Mouse (Mus musculus): Measurements from ENCODE around the gene Dspp.
A peak's percentile ranks its signal among the peaks of the same experiment; 100 is the strongest.

The Dspp gene

GRCm38 (mm10) chr5:104170412-104170811, at the start of gene Dspp:
TSS of gene Dspp (plus strand) at chr5:104170712.
- DNase-seq = no peak

- DNase-seq = no peak
These were observed 46.4 kb upstream of the Dspp start for GRCm38 (mm10) chr5:104124016-104124658.

DNA sequence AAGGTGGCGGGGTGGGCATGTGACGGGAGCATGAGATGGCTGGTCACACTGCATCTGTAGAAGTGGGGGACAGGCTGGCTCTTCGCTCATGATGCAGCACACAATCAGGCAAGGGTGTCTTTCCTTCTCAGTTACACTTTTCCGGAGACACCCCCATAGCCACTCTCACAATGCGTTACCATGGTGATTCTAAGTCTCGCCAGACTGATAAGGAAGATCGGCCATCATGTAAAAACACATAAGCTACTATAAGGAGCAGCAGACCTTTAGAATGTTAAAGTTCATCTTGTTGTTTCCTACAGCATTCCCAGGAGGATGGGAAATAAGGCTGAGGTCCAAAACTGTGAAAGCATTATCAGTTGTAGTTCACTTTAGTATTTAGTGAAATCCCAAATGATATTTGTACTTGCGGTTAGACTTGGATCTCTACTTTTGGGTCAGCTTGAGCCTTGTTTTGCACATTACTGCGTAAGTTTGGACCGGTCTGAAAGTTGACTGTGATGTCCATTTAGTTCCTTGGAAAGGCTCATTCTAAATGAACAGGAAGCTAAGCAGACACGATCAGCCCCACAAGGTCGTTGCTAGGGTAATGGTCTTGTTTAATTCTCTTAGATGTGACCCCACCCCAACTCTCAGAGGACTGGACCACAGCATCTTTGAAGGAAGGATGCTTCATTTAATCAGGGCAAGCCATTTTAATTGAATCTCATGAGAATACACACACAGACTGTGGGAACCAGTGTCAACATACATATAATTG, 43.8 kb upstream of the Dspp start:
- no peak for DNase-seq

- DNase-seq = no peak
These were observed 43.2 kb upstream of the Dspp start for GRCm38 (mm10) chr5:104127351-104127750.

DNA sequence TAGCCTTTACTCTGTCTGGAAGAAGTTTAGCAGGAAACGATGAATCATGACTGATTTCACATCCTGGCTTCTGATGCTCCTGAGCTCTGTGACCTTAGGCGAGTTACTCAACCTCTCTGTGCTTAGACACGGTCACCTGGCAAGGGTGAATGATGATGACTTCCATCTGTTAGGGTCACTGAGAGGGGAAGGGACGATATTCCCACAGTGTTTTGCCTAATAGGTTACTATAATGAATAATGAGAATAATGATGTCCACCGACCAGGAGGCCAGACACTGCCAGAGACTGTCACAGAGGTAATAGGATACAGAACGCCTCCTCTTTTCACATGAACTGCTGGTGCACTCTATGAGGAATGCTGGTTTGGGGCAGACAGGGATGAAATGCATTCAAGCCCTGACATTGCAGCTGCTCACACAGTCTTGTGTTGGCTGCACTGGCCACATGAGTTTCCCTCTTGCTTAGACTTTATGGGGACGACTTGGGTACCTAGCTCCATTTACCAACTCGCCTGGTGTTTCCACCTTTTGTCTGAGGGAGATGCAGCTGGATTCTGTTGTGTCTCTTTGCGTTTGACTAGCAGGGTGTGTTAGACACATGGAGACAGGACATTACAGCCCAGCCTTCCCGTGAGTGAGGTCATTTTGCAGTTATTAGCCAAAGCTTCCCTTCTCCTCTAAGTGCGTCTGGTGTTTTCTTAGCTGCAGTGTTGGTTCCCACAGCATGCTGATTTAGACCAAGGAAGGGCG, 42.1 kb upstream of the Dspp start:
- no peak for DNase-seq

- DNase-seq = no peak
These were observed 39.6 kb upstream of the Dspp start for GRCm38 (mm10) chr5:104130891-104131290.

GRCm38 (mm10) chr5:104131544-104131943, 39.0 kb upstream of the Dspp start:
- DNase-seq = no peak

- DNase-seq = no peak
These were observed 36.8 kb upstream of the Dspp start for GRCm38 (mm10) chr5:104133752-104134151.

DNA sequence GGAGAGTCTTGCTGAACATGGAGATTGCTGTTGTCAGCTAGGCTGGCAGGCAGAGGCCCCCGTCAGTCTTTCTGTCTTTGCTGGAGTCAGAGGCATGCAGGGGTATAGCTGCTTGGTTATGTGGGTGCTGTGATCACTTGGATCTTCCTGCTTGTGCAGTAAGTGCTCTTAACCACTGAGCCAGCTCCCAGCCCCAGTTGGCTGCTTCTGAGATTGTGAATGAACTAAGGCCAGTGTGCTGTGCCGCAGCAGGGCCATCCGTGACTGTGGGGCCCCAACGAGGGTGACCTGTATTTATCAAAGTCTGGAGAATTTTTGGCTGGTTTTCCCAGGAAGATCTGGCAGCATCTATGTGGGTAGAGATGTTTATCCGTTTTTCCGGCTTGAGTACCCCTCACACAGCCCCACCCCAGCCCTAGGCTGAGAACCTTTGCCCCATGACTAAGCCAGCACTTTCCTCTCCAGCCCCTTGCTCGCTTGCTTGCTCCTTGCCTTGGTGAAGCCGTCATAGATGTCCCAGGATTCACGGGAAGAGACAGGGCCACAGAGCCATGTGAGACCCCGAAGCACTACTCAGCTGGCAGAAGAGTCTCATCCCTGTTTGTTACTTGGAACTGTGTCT, 32.5 kb upstream of the Dspp start:
- DNase-seq = no peak

DNA sequence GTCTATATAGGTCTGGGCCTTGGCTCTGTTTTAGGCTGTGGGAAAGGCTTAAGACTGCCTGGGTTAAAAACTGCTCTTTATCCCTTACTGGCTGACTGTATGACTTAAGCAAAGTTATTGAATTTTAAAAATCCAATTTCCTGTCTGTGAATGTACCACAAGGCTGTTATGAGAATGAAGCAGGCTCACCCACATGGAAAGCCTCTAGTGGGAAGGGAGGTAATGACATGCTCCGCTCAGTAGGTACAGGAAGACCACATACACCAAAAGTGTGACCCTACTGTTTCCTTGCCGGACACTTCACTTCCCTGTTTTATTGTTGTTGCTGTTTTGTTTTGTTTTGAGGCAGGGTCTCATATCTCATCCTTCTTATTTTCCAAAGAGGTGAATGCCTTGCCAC, 29.4 kb upstream of the Dspp start:
- no peak for DNase-seq

- no peak for DNase-seq
These were observed 26.5 kb upstream of the Dspp start for GRCm38 (mm10) chr5:104144057-104144456.

- DNase-seq = no peak
These were observed 21.2 kb upstream of the Dspp start for GRCm38 (mm10) chr5:104149349-104149748.

GRCm38 (mm10) chr5:104150196-104150595, 20.3 kb upstream of the Dspp start:
- no peak for DNase-seq

GRCm38 (mm10) chr5:104157701-104158100, 12.8 kb upstream of the Dspp start:
- no peak for DNase-seq

DNA sequence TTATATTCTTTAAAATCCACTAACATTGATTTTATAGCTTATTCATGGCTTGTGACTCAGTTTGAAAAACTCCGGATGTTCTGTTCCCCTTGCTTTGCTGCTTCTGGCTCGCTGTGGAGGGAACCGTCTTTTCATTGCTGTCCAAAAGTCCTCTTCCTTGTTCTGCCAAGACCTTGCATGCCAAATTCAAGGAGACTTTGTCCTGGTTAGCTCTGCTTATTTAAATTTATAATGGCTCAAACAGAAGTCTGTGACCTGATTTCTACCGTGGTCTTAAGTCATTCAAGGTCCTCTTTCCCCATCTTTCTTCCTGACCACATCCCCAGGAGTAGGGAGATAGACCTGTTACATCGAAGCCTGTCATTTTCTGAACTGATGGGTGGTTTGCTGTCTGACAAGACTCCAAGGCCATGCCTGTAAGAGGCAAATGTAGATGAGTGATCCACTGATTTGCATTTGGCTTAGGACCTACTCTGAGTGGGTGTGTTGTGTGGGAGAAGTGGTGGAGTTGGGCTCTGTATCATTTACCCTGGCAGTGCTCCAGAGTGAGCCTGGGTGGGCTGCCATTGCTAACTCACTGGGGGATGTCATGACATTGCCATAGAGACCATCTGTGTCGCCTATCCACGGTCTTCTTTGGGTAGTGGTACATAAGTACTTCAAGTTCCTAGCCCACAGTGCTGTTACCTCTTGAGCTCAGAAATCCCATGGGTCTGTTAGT, 12.0 kb upstream of the Dspp start:
- peak; percentile 9 for DNase-seq

- DNase-seq = no peak
These were observed 9.9 kb upstream of the Dspp start for GRCm38 (mm10) chr5:104160581-104160980.

DNA sequence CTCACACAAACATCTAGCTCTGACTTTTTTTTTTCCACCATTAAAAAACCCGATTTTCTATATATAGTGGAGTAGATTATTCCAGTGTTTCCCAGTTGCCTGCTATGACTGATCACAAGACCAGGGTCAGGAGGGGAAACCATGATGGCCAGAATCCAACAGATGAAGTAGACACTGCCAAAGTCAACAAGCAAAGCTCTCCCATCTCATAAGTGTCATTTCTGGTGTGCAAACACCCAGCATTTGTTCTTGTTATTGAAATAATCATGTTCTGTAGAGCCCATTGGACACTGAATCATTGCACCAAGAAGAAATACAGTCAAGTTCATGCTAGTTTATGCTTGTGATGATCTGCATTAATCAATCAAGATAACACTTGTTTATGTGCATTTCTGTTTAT, 9.1 kb upstream of the Dspp start:
- no peak for DNase-seq

DNA sequence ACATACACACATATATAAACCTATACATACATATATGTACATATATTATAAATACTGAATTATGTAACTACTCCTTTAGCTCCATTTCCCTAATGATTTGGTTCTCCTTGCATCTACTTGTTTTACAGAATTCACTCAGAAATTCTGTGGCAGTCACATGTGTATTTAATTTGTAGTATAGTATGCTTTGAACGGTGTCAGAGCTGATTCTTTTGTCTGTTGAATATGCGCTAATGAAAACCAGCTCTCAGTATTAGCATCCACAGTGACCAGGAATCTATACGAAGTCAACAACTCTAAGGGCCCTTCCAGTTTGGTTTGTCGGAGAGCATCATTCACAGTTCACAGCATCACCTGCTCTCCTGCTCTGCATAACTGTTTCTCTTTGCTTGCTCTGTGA, 7.0 kb upstream of the Dspp start:
- no peak for DNase-seq

DNA sequence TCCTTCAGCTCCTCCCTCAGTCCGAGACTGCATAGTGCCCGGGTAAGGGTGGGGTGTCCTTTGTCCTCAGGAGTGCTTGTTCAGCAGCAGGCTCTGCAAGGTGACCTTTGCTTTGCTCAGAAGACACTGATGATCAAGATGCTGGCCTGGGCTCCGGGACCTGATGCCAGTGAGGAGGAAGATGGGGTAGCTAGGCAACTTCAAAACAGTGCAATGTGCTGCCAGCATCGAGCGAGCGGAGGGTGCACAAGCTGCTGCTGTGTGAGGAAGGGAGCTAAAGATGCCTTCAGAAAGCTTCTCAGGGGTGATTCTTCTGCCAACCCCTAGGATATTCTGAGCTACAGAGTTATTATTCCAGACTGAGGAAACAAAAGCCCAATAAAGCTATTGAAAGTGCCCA, 2.6 kb downstream of the Dspp start:
- DNase-seq = peak; percentile 49

DNA sequence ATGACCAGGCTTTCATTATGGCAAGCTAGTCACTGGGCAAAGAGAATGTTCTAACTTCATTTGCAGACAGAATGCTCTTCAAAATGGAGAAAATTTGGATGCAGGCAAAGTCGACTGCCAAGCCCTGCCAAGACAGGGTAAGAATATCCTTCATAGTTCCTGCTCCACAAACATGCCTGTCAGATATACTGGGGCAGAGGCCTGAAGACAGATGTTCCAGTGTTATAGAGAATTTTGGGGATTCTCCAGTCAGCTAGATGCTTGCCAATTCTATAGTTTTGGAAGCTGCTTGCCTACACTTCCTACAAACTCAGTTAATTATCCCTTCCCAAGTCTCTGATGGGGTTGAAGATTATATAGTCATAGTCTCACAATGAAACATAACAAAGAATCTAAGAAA, 13.2 kb downstream of the Dspp start:
- no peak for DNase-seq

DNA sequence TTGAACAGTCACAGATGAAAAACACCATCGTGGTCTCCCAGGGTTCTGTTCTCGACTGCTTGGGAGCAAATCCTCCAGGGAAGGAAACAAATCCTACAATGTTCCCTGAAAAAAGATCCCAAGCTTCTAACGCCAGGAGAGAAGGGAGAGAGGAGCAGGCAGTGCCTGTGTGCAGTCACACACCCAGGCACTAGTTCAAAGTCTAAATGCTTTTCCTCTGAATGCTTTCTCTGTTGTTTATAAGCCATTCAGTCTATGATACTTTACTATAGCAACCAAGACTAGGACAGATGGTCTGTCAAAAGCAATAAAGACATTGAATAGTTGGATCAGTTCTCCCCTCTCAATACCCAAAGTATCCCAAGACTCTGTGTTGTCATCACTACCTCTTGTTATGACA, 16.8 kb downstream of the Dspp start:
- no peak for DNase-seq

GRCm38 (mm10) chr5:104195086-104195485, 24.6 kb downstream of the Dspp start:
- DNase-seq = no peak
